Mouse (Mus musculus): ENCODE measurements around the gene Myl6b. TPM values are rescaled to one million over a fixed set of nuclear protein-coding genes. Genes with fewer than 3 reads are reported as not detected.
A peak's percentile ranks its signal among the peaks of the same experiment; 100 is the strongest.

Gene Myl6b
- polyA plus RNA-seq (2014; fragmentation: Nextera tagmentation; extraction: Ambion mirVana) = 3.9 and 4.2 TPM in 2 replicates

- H3K4me2 ChIP-seq = peak within 1 kb of the TSS; percentile 61
- peak within 1 kb of the TSS; percentile 80 for H3K9ac ChIP-seq (ENCODE audit: low read depth, low read length)
- ATAC-seq (replicated peaks; ENCODE audit: low FRiP score) = peak; percentile 88
- H3K4me1 ChIP-seq (replicated peaks; ENCODE audit: control insufficient read depth, insufficient read depth, low read length) = peaks cover 16% of the 10 kb centered on the region
- H3K9me3 ChIP-seq (ENCODE audit: control insufficient read depth, low read length) = no peaks in the 10 kb centered on the region
- no peaks in the 10 kb centered on the region for H3K36me3 ChIP-seq (ENCODE audit: control insufficient read depth, insufficient read depth, low read length)
- 0% methylated on average over 27 of the region's 27 CpGs for WGBS
- DNase-seq (ENCODE audit: low spot score) = peak; percentile 95
- H3K27me3 ChIP-seq (replicated peaks; ENCODE audit: control insufficient read depth, insufficient read depth, low read length) = no peaks in the 10 kb centered on the region
- peak within 1 kb of the TSS; percentile 78 for H3K27ac ChIP-seq (ENCODE audit: low read depth, low read length)
- H3K4me3 ChIP-seq (ENCODE audit: low read depth, low read length) = peak within 1 kb of the TSS; percentile 52
These were observed at the start of gene Myl6b for GRCm38 (mm10) chr10:128498590-128498989. Gene Myl6b, minus strand, starts transcription at chr10:128498685.

GRCm38 (mm10) chr10:128547361-128548032, 49.0 kb upstream of the Myl6b start, which contains the start of gene Zc3h10:
Gene Zc3h10, minus strand, starts transcription at chr10:128547774.
- Histone ChIP-seq H3K36me3 (ENCODE audit: control insufficient read depth, insufficient read depth, low read length) (peaks cover 22% of the 10 kb centered on the region), H3K9ac (ENCODE audit: low read depth, low read length) (peak within 1 kb of the TSS; percentile 83), H3K4me3 (ENCODE audit: low read depth, low read length) (peak within 1 kb of the TSS; percentile 68), H3K27me3 (replicated peaks; ENCODE audit: control insufficient read depth, insufficient read depth, low read length) (no peaks in the 10 kb centered on the region), H3K4me1 (replicated peaks; ENCODE audit: control insufficient read depth, insufficient read depth, low read length) (peaks cover 7% of the 10 kb centered on the region; the same call in 1 of the 2 replicates), H3K9me3 (ENCODE audit: control insufficient read depth, low read length) (no peaks in the 10 kb centered on the region), H3K27ac (ENCODE audit: low read depth, low read length) (peak within 1 kb of the TSS; percentile 83), H3K4me2 (peak within 1 kb of the TSS; percentile 78)
- DNase-seq (ENCODE audit: low spot score) (peak; percentile 92), ATAC-seq (replicated peaks; ENCODE audit: low FRiP score) (peak; percentile 85)
- WGBS = under 1% methylated on average over 50 of the region's 50 CpGs

GRCm38 (mm10) chr10:128546787-128547186, 48.3 kb upstream of the Myl6b start:
- WGBS = 14% methylated on average over 7 of the region's 7 CpGs
- Histone ChIP-seq H3K27me3 (replicated peaks; ENCODE audit: control insufficient read depth, insufficient read depth, low read length) (no peaks in the 10 kb centered on the region), H3K4me2 (peak overlapping the region; percentile 78), H3K9me3 (ENCODE audit: control insufficient read depth, low read length) (no peaks in the 10 kb centered on the region), H3K4me1 (replicated peaks; ENCODE audit: control insufficient read depth, insufficient read depth, low read length) (peaks cover 7% of the 10 kb centered on the region; the same call in 1 of the 2 replicates), H3K36me3 (ENCODE audit: control insufficient read depth, insufficient read depth, low read length) (peaks cover 26% of the 10 kb centered on the region), H3K27ac (ENCODE audit: low read depth, low read length) (peak overlapping the region; percentile 83), H3K9ac (ENCODE audit: low read depth, low read length) (peak overlapping the region; percentile 77), H3K4me3 (ENCODE audit: low read depth, low read length) (peak overlapping the region; percentile 68)
- ATAC-seq (replicated peaks; ENCODE audit: low FRiP score) (no peak), DNase-seq (ENCODE audit: low spot score) (no peak)

- Histone ChIP-seq H3K4me1 (replicated peaks; ENCODE audit: control insufficient read depth, insufficient read depth, low read length) (peaks cover 7% of the 10 kb centered on the region; the same call in 1 of the 2 replicates), H3K27ac (ENCODE audit: low read depth, low read length) (peak overlapping the region; percentile 83; the same call in 1 of the 2 replicates), H3K27me3 (replicated peaks; ENCODE audit: control insufficient read depth, insufficient read depth, low read length) (no peaks in the 10 kb centered on the region), H3K9me3 (ENCODE audit: control insufficient read depth, low read length) (no peaks in the 10 kb centered on the region), H3K9ac (ENCODE audit: low read depth, low read length) (peak overlapping the region; percentile 77), H3K4me3 (ENCODE audit: low read depth, low read length) (peak overlapping the region; percentile 68), H3K4me2 (peak overlapping the region; percentile 78), H3K36me3 (ENCODE audit: control insufficient read depth, insufficient read depth, low read length) (peaks cover 26% of the 10 kb centered on the region)
- no peak for ATAC-seq (replicated peaks; ENCODE audit: low FRiP score)
- no peak for DNase-seq (ENCODE audit: low spot score)
- 10% methylated on average over 4 of the region's 4 CpGs for WGBS
These were observed 47.9 kb upstream of the Myl6b start for GRCm38 (mm10) chr10:128546361-128546760.

GRCm38 (mm10) chr10:128545570-128545898, 47.0 kb upstream of the Myl6b start:
- Histone ChIP-seq H3K27ac (ENCODE audit: low read depth, low read length) (no peak overlapping the region), H3K27me3 (replicated peaks; ENCODE audit: control insufficient read depth, insufficient read depth, low read length) (no peaks in the 10 kb centered on the region)

GRCm38 (mm10) chr10:128544674-128545569, 46.4 kb upstream of the Myl6b start:
- DNase-seq (ENCODE audit: low spot score) (no peak), ATAC-seq (replicated peaks; ENCODE audit: low FRiP score) (no peak)
- Histone ChIP-seq H3K36me3 (ENCODE audit: control insufficient read depth, insufficient read depth, low read length) (peaks cover 26% of the 10 kb centered on the region), H3K4me3 (ENCODE audit: low read depth, low read length) (peak overlapping the region; percentile 8; the same call in 1 of the 2 replicates), H3K9me3 (ENCODE audit: control insufficient read depth, low read length) (no peaks in the 10 kb centered on the region), H3K4me1 (replicated peaks; ENCODE audit: control insufficient read depth, insufficient read depth, low read length) (peaks cover 7% of the 10 kb centered on the region; the same call in 1 of the 2 replicates), H3K4me2 (no peak overlapping the region), H3K9ac (ENCODE audit: low read depth, low read length) (0 out of 2 replicates have a peak overlapping the region, but pooled peaks have one; percentile 3), H3K27ac (ENCODE audit: low read depth, low read length) (no peak overlapping the region), H3K27me3 (replicated peaks; ENCODE audit: control insufficient read depth, insufficient read depth, low read length) (no peaks in the 10 kb centered on the region)
- WGBS = 93% methylated on average over 37 of the region's 37 CpGs

More at GRCm38 (mm10) chr10:128545570-128545898, 47.0 kb upstream of the Myl6b start:
- Histone ChIP-seq H3K4me2 (no peak overlapping the region), H3K36me3 (ENCODE audit: control insufficient read depth, insufficient read depth, low read length) (peaks cover 26% of the 10 kb centered on the region), H3K9me3 (ENCODE audit: control insufficient read depth, low read length) (no peaks in the 10 kb centered on the region), H3K9ac (ENCODE audit: low read depth, low read length) (no peak overlapping the region), H3K4me1 (replicated peaks; ENCODE audit: control insufficient read depth, insufficient read depth, low read length) (peaks cover 7% of the 10 kb centered on the region; the same call in 1 of the 2 replicates), H3K4me3 (ENCODE audit: low read depth, low read length) (no peak overlapping the region)
- 87% methylated on average over 3 of the region's 3 CpGs for WGBS
- DNase-seq (ENCODE audit: low spot score) = no peak
- ATAC-seq (replicated peaks; ENCODE audit: low FRiP score) = no peak

GRCm38 (mm10) chr10:128544151-128544657, 45.7 kb upstream of the Myl6b start:
- Histone ChIP-seq H3K27me3 (replicated peaks; ENCODE audit: control insufficient read depth, insufficient read depth, low read length) (no peaks in the 10 kb centered on the region), H3K4me2 (no peak overlapping the region), H3K36me3 (ENCODE audit: control insufficient read depth, insufficient read depth, low read length) (peaks cover 26% of the 10 kb centered on the region), H3K4me3 (ENCODE audit: low read depth, low read length) (0 out of 2 replicates have a peak overlapping the region, but pooled peaks have one; percentile 8), H3K9me3 (ENCODE audit: control insufficient read depth, low read length) (no peaks in the 10 kb centered on the region), H3K4me1 (replicated peaks; ENCODE audit: control insufficient read depth, insufficient read depth, low read length) (0 out of 2 replicates have a peak, but pooled peaks cover 4% of the 10 kb centered on the region), H3K27ac (ENCODE audit: low read depth, low read length) (no peak overlapping the region), H3K9ac (ENCODE audit: low read depth, low read length) (0 out of 2 replicates have a peak overlapping the region, but pooled peaks have one; percentile 3)
- WGBS = 96% methylated on average over 15 of the region's 15 CpGs
- no peak for DNase-seq (ENCODE audit: low spot score)
- ATAC-seq (replicated peaks; ENCODE audit: low FRiP score) = no peak

- no peaks in the 10 kb centered on the region for H3K9me3 ChIP-seq (ENCODE audit: control insufficient read depth, low read length)
- H3K27me3 ChIP-seq (replicated peaks; ENCODE audit: control insufficient read depth, insufficient read depth, low read length) = no peaks in the 10 kb centered on the region
- no peak overlapping the region for H3K4me3 ChIP-seq (ENCODE audit: low read depth, low read length)
- 83% methylated on average over 2 of the region's 2 CpGs for WGBS
- H3K9ac ChIP-seq (ENCODE audit: low read depth, low read length) = no peak overlapping the region
- no peak for DNase-seq (ENCODE audit: low spot score)
- no peak overlapping the region for H3K4me2 ChIP-seq
- H3K4me1 ChIP-seq (replicated peaks; ENCODE audit: control insufficient read depth, insufficient read depth, low read length) = 0 out of 2 replicates have a peak, but pooled peaks cover 4% of the 10 kb centered on the region
- H3K36me3 ChIP-seq (ENCODE audit: control insufficient read depth, insufficient read depth, low read length) = peaks cover 26% of the 10 kb centered on the region
- no peak overlapping the region for H3K27ac ChIP-seq (ENCODE audit: low read depth, low read length)
- ATAC-seq (replicated peaks; ENCODE audit: low FRiP score) = no peak
These were observed 44.6 kb upstream of the Myl6b start for GRCm38 (mm10) chr10:128543100-128543499.

Measured in liver, embryonic 11.5 days (tissue).